Mouse (Mus musculus) thymus, adult 2 months (tissue): Measurements from ENCODE around the gene Pcsk5. TPM values are rescaled to one million over a fixed set of nuclear protein-coding genes. Genes with fewer than 3 reads are reported as not detected.

Experiments used
- DNase-seq: peaks from one replicate; pipeline ENCODE4 v3.0.0; 2021
- H3K27ac ChIP-seq: fragments of 200-500 bp; 2 replicates; pipeline ENCODE4 v1.5.1; 2012; ENCODE audit warnings: low read length, control low read depth; ENCODE audit not compliant: control insufficient read depth, insufficient read depth
- H3K27me3 ChIP-seq: fragments of 200-500 bp; 2 replicates; pipeline ENCODE4 v1.6.1; 2012; ENCODE audit warnings: mild to moderate bottlenecking, low read length, moderate library complexity, mixed read lengths; ENCODE audit not compliant: control insufficient read depth, insufficient read depth
- H3K36me3 ChIP-seq: fragments of 200-500 bp; 2 replicates; pipeline ENCODE4 v1.6.1; 2012; ENCODE audit warnings: mild to moderate bottlenecking, low read length, moderate library complexity; ENCODE audit not compliant: control insufficient read depth, insufficient read depth
- H3K4me1 ChIP-seq: fragments of 200-500 bp; replicated peaks from 2 replicates; pipeline ENCODE4 v1.6.1; 2012; ENCODE audit warnings: low read length; ENCODE audit not compliant: control insufficient read depth, insufficient read depth
- H3K4me3 ChIP-seq: fragments of 200-500 bp; 2 replicates; pipeline ENCODE4 v1.5.1; 2012; ENCODE audit warnings: mild to moderate bottlenecking, low read length, control low read depth, moderate library complexity; ENCODE audit not compliant: control insufficient read depth, insufficient read depth
- CTCF ChIP-seq: fragments of 200-500 bp; IDR thresholded peaks from 2 replicates; pipeline ENCODE4 v1.5.1; 2012; ENCODE audit warnings: mild to moderate bottlenecking, control low read depth, low read length, moderate library complexity, borderline replicate concordance; ENCODE audit not compliant: control insufficient read depth, poor library complexity, insufficient read depth; ENCODE audit errors: extremely low read depth
- POLR2A ChIP-seq: fragments of 200-500 bp; IDR thresholded peaks from 2 replicates; pipeline ENCODE4 v1.6.1; 2012; ENCODE audit warnings: mild to moderate bottlenecking, low read length, control low read depth, moderate library complexity; ENCODE audit not compliant: control insufficient read depth, poor library complexity, insufficient read depth; ENCODE audit errors: extremely low read depth
- WGBS: fragments of 180-500 bp; shearing (Covaris S2); methylation state at CpG from one replicate; pipeline ENCODE4 v1.1.7; 2018; 5-methylcytosine and 5-hydroxymethylcytosine counted together
- polyA plus RNA-seq: library from polyadenylated mRNA; depleted of rRNA; stranded (reverse); fragments of >200 nt; gene quantifications from 2 replicates; pipeline ENCODE4 v1.2.3, GENCODE M21; 2012

Pcsk5 gene
- polyA plus RNA-seq, 1 experiment = 0.58 TPM

GRCm38 (mm10) chr19:17781323-17781722 is 56.1 kb downstream of the Pcsk5 start:
- Histone ChIP-seq H3K4me1 (no peaks in the 10 kb centered on the region), H3K27me3 (no peaks in the 10 kb centered on the region), H3K36me3 (no peaks in the 10 kb centered on the region), H3K4me3 (no peak overlapping the region), H3K27ac (no peak overlapping the region)
- no peak for DNase-seq
- WGBS = 81% methylated on average over 4 of the region's 4 CpGs
- TF ChIP-seq POLR2A = no peak
- no peak for TF ChIP-seq CTCF

GRCm38 (mm10) chr19:17775943-17776342 is 61.5 kb downstream of the Pcsk5 start:
- H3K36me3 ChIP-seq = no peaks in the 10 kb centered on the region
- no peak for DNase-seq
- no peaks in the 10 kb centered on the region for H3K27me3 ChIP-seq
- WGBS = 90% methylated on average over 2 of the region's 2 CpGs
- no peak overlapping the region for H3K27ac ChIP-seq
- H3K4me3 ChIP-seq = no peak overlapping the region
- H3K4me1 ChIP-seq = no peaks in the 10 kb centered on the region
- TF ChIP-seq CTCF (no peak), POLR2A (no peak)

GRCm38 (mm10) chr19:17775097-17775496 is 62.3 kb downstream of the Pcsk5 start:
- Histone ChIP-seq H3K4me3 (no peak overlapping the region), H3K36me3 (no peaks in the 10 kb centered on the region), H3K4me1 (no peaks in the 10 kb centered on the region), H3K27ac (no peak overlapping the region), H3K27me3 (no peaks in the 10 kb centered on the region)
- no peak for TF ChIP-seq POLR2A
- TF ChIP-seq CTCF = no peak
- DNase-seq = no peak
- WGBS = 80% methylated on average over 2 of the region's 2 CpGs

- DNase-seq = no peak
- no peaks in the 10 kb centered on the region for H3K4me1 ChIP-seq
- H3K4me3 ChIP-seq = no peak overlapping the region
- no peak overlapping the region for H3K27ac ChIP-seq
- 60% methylated on average over 1 of the region's 1 CpGs for WGBS
- no peaks in the 10 kb centered on the region for H3K27me3 ChIP-seq
- no peaks in the 10 kb centered on the region for H3K36me3 ChIP-seq
- TF ChIP-seq POLR2A (no peak), CTCF (no peak)
These were observed 63.4 kb downstream of the Pcsk5 start for GRCm38 (mm10) chr19:17774061-17774460.

- DNase-seq = no peak
- no peak for TF ChIP-seq POLR2A
- no peak for TF ChIP-seq CTCF
- H3K4me1 ChIP-seq = no peaks in the 10 kb centered on the region
- H3K27ac ChIP-seq = no peak overlapping the region
- H3K27me3 ChIP-seq = no peaks in the 10 kb centered on the region
- no peaks in the 10 kb centered on the region for H3K36me3 ChIP-seq
- 84% methylated on average over 5 of the region's 5 CpGs for whole genome bisulfite sequencing
- no peak overlapping the region for H3K4me3 ChIP-seq
These were observed 67.6 kb downstream of the Pcsk5 start for GRCm38 (mm10) chr19:17769610-17770399.

GRCm38 (mm10) chr19:17765001-17765400 is 72.4 kb downstream of the Pcsk5 start:
- TF ChIP-seq POLR2A (no peak), CTCF (no peak)
- 78% methylated on average over 2 of the region's 2 CpGs for WGBS
- H3K4me1 ChIP-seq = no peaks in the 10 kb centered on the region
- H3K27me3 ChIP-seq = no peaks in the 10 kb centered on the region
- no peak overlapping the region for H3K4me3 ChIP-seq
- no peak overlapping the region for H3K27ac ChIP-seq
- H3K36me3 ChIP-seq = no peaks in the 10 kb centered on the region
- DNase-seq = no peak

- Histone ChIP-seq H3K27me3 (no peaks in the 10 kb centered on the region), H3K27ac (no peak overlapping the region), H3K4me3 (no peak overlapping the region), H3K4me1 (no peaks in the 10 kb centered on the region), H3K36me3 (no peaks in the 10 kb centered on the region)
- no peak for DNase-seq
- no peak for TF ChIP-seq CTCF
- TF ChIP-seq POLR2A = no peak
These were observed 74.7 kb downstream of the Pcsk5 start for GRCm38 (mm10) chr19:17762740-17763139.
